Mouse (Mus musculus) B cell, adult (primary cell): Measurements from ENCODE around the gene Prpf4. TPM values are rescaled to one million over a fixed set of nuclear protein-coding genes. Genes with fewer than 3 reads are reported as not detected.

Experiments
- total RNA-seq: library from RNA; stranded (reverse); gene quantifications from 4 replicates; pipeline ENCODE4 v1.2.4, GENCODE M21; 2023; ENCODE audit not compliant: inconsistent age

Gene Prpf4
- 22.3 to 30.1 TPM (median 25.6 TPM) in 4 replicates for total RNA-seq

DNA sequence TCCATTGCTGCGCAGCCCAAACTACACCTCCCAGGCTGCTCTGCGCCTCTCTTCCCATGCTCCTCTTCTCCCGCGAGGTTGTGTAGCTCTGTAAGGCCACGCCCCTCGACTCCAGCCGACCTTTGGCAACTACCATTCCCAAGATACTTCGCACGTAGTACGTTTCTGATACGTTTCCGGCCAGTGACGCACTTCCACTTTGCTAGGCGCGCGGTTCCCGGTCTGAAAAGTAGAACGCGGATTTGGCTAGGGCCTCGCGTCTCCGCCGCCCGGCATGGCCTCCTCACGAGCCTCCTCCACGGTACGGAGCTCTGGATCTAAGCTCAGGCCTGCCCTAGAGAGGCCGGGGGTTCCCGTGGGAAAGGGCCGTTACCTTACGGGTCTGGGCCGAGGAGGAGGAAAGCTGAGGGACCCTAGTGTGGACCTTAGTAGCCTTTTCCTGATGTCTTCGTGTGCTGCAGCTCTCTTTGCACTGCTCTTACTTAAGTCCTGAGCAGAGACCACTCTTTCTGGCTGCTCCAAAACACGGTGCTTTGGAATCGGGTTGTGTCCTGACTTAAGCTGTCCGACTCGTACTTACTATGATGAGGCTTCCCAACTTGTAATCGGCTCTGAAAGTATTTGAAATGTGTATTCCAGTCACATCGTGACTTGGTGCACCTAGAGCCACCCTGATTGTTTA lies at the start of gene Prpf4, which contains the start of gene Cdc26:
Gene Prpf4 (plus strand): TSS at position 197 of the 682 bp plus-strand sequence.
Gene Cdc26 (minus strand): TSS at position 42 of the 682 bp plus-strand sequence.

DNA sequence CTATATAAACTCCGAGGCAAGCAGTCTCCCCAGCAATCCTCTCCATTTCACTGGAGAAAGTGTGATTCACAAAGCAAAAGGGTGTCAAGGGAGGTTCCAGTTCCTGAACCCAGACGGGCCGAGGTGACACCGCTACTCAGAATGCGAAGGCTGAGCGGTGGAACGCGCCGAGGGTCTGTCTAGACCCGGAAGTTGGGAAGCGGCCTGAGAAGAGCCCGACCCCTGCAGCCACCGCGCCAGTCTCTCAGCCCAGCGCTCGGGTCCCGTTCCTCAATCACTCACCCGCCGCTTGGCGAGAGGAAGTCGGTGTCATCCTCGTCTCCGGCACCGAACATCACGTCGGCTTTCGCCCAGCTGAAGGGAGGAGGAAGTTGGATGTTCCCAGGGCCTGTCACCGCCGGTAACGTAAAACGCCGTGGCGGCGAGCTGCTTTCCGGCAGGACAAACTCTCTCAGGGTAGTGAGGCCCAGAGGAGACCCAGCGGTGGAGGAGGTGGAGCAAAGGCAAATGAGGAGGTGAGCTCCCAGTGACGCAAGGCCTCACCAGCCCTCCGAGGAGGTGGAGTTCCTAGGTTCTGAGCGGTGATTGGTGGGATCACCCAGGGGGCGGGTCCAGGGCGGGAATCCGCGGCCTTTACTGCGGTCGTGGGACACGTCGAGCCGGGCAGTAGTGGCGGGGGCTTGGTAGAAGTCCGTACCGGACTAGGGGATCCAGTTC lies 48.4 kb upstream of the Prpf4 start, which contains the start of the genes Fkbp15 and Slc31a1:
Gene Fkbp15 (minus strand): TSS at position 461 of the 717 bp plus-strand sequence.
Gene Slc31a1 (plus strand): TSS at position 640 of the 717 bp plus-strand sequence.

DNA sequence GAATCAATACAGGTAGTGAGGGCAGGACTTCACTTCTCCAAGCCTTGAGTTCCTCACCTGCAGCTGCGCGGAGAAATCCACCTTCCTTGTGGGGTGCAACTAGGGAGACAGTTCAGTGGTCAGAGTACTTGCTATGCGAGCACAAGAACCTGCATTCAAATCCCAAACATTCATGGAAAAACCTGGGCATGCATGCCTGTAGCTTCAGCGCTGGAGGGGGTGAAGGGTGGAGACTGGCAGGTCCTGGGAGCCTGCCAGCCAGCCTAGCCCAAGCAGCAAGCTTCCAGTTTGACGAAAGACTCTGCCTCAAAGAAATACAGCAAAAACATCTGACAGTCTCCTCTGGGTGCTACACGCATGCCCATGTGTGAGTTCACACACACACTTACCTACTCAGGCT lies 26.5 kb downstream of the Prpf4 start, which contains the start of gene Rnf183:
Gene Rnf183 (minus strand): TSS at position 172 of the 400 bp plus-strand sequence.

DNA sequence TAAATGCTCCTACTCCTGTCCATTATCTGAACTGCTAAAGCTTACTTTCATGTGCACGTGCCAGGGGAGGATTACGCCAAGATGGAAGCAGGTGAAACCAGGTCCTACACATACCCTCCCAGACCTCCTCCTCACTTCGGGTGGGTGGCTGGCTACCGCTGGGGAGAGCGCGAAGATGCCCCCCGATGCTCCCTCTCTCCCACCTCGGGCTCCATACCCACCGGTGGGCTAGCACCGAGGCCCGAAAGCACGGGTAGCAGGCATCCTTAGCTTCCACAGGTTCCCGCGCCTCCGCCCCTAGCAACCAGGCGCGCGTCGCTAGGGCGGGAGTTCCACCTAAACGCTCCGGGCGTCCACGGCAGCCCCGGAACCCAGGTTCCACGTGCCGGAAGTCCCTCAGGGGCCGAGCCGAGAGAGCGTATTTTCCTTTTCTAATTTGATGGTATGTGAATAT lies 62.0 kb downstream of the Prpf4 start, which contains the start of gene Wdr31:
Gene Wdr31 (minus strand): TSS at position 299 of the 454 bp plus-strand sequence.

Other genes with a start within 250 kb of the Prpf4 start
- not detected in 4 replicates for gene Zfp37, start 177.8 kb upstream of the Prpf4 start, total RNA-seq
- 4.0 to 5.7 TPM (median 4.8 TPM) in 4 replicates for gene Slc31a2, start 146.2 kb upstream of the Prpf4 start, total RNA-seq
- gene Fkbp15, start 48.2 kb upstream of the Prpf4 start, total RNA-seq, result 101 to 103 TPM (median 102 TPM) in 4 replicates
- gene Slc31a1, start 48.1 kb upstream of the Prpf4 start, total RNA-seq, result 11.6 to 13.2 TPM (median 12.1 TPM) in 4 replicates
- 45.3 to 57.5 TPM (median 53.3 TPM) in 4 replicates for gene Cdc26, start 155 bp upstream of the Prpf4 start, total RNA-seq
- not detected in 4 replicates for gene Rnf183, start 26.5 kb downstream of the Prpf4 start, total RNA-seq
- gene Wdr31, start 62.1 kb downstream of the Prpf4 start, total RNA-seq, result 0.58 to 0.84 TPM in 2 of 4 replicates, not detected in the others
- 7.4 to 11.3 TPM (median 10.2 TPM) in 4 replicates for gene Bspry, start 71.3 kb downstream of the Prpf4 start, total RNA-seq
- 0.42 to 1.2 TPM in 2 of 4 replicates, not detected in the others for gene Hdhd3, start 94.7 kb downstream of the Prpf4 start, total RNA-seq
- gene Alad, start 111.1 kb downstream of the Prpf4 start, total RNA-seq, result 19.7 to 20.2 TPM (median 20.0 TPM) in 4 replicates
- gene Pole3, start 116.3 kb downstream of the Prpf4 start, total RNA-seq, result 16.1 to 23.4 TPM (median 20.5 TPM) in 4 replicates
- gene 4933430I17Rik, start 116.6 kb downstream of the Prpf4 start, total RNA-seq, result 0.48 to 1.7 TPM (median 0.70 TPM) in 4 replicates
- 33.5 to 36.4 TPM (median 36.0 TPM) in 4 replicates for gene Rgs3, start 151.1 kb downstream of the Prpf4 start, total RNA-seq